In the genomic region with DNA sequence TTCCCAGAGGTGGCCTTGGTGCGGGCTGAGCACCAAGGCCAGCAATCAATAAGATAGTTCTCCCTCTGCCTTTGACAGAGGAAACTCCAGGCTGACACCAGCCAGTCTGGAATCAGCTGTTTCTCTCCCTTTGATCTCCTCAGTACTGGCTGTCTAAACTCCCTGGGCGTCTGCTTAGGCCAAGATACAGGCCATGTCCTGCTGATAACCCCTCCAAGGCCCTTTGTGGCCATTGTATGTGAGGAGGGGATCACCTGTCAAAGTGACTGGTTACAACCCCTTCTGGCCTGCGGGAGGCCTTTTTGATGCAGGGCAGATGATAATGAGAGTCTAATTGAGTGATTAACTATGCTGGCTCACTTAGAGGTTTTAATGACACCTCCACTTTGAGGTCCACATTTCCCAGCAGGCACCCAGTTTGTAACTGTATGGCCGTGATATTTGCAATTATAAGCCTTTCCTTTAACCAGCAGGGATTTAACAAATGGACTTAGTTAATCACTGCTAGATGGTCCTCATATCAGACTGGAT, we compare ENCODE assay signal across 11 mouse cellular contexts.
DNase-seq lines count a peak whose midpoint lies in the region; ATAC-seq and TF ChIP-seq lines count a peak whose summit lies in the region.
"Had no signal": no experiment of that assay in that cellular context is flagged by ENCODE, and none has a peak within 500 bp of the region (broad histone marks: within the 10 kb centered on the region; RNA-seq: fewer than 3 reads in every experiment).

No protein-coding gene starts in this region.

- H3K27me3 ChIP-seq in hindbrain, embryonic 11.5 days (ENCODE audit: control insufficient read depth, insufficient read depth, low read length) = peaks cover 19% of the 10 kb centered on the region
- no peaks in the 10 kb centered on the region for H3K27me3 ChIP-seq in hindbrain, postnatal 0 days (ENCODE audit: insufficient read depth, low read length)
- no peaks in the 10 kb centered on the region for H3K27me3 ChIP-seq in limb, embryonic 10.5 days (ENCODE audit: low read depth, poor library complexity, severe bottlenecking)
- H3K27me3 ChIP-seq: liver, embryonic 13.5 days had no signal

- 3% methylated on average over 4 of the region's 4 CpGs for WGBS in hindbrain, embryonic 11.5 days
- 23% methylated on average over 4 of the region's 4 CpGs for WGBS in hindbrain, postnatal 0 days
- WGBS in limb, embryonic 10.5 days = 5% methylated on average over 4 of the region's 4 CpGs

- H3K27ac ChIP-seq in hindbrain, embryonic 11.5 days (ENCODE audit: low read depth, low read length) = no peak overlapping the region
- H3K27ac ChIP-seq in hindbrain, postnatal 0 days = no peak overlapping the region
- H3K27ac ChIP-seq in limb, embryonic 10.5 days = peak overlapping the region; percentile 69
- H3K27ac ChIP-seq: heart, adult 2 months; liver, embryonic 13.5 days had no signal

- peak; percentile 85 for ATAC-seq in hindbrain, embryonic 11.5 days (ENCODE audit: low FRiP score)
- no peak for ATAC-seq in hindbrain, postnatal 0 days
- ATAC-seq in frontal cortex, adult (ENCODE audit: low TSS enrichment) = no peak

- no peak overlapping the region for H3K9ac ChIP-seq in hindbrain, embryonic 11.5 days (ENCODE audit: low read depth, low read length)
- no peak overlapping the region for H3K9ac ChIP-seq in hindbrain, postnatal 0 days (replicated peaks; ENCODE audit: low read length)
- H3K9ac ChIP-seq: liver, embryonic 13.5 days had no signal

- peak; percentile 44 for DNase-seq in hindbrain, embryonic 11.5 days (ENCODE audit: low spot score)
- DNase-seq in hindbrain, postnatal 0 days (ENCODE audit: low spot score) = no peak
- peak; percentile 72 for DNase-seq in embryo, embryonic 10.5 days (ENCODE audit: low spot score)
- peak; percentile 55 for DNase-seq in limb, embryonic 10.5 days (ENCODE audit: low spot score)
- DNase-seq in retina, postnatal 1 day = peak; percentile 49
- DNase-seq in thymus, postnatal 14 days = no peak
- no peak for DNase-seq in spleen, postnatal 14 days (ENCODE audit: low spot score in 2 of 2)
- DNase-seq: cerebellum, postnatal 14 days; heart, adult 2 months; liver, embryonic 13.5 days had no signal

- no peak for TF ChIP-seq CTCF in hindbrain, postnatal 0 days (IDR thresholded peaks at IDR 0.05; ENCODE audit: low read depth)

- no peaks in the 10 kb centered on the region for H3K36me3 ChIP-seq in hindbrain, embryonic 11.5 days (ENCODE audit: control insufficient read depth, insufficient read depth, low read length)
- H3K36me3 ChIP-seq in hindbrain, postnatal 0 days (ENCODE audit: insufficient read depth, low read length) = no peaks in the 10 kb centered on the region
- no peaks in the 10 kb centered on the region for H3K36me3 ChIP-seq in limb, embryonic 10.5 days
- H3K36me3 ChIP-seq: liver, embryonic 13.5 days had no signal

- no peaks in the 10 kb centered on the region for H3K4me1 ChIP-seq in hindbrain, embryonic 11.5 days (replicated peaks; ENCODE audit: control insufficient read depth, insufficient read depth, low read length)
- H3K4me1 ChIP-seq in hindbrain, postnatal 0 days (ENCODE audit: insufficient read depth, low read length) = no peaks in the 10 kb centered on the region
- H3K4me1 ChIP-seq in limb, embryonic 10.5 days = peaks cover 40% of the 10 kb centered on the region
- H3K4me1 ChIP-seq: liver, embryonic 13.5 days had no signal

- no peaks in the 10 kb centered on the region for H3K9me3 ChIP-seq in hindbrain, embryonic 11.5 days (ENCODE audit: control insufficient read depth, low read length)
- H3K9me3 ChIP-seq in hindbrain, postnatal 0 days (ENCODE audit: low read length) = no peaks in the 10 kb centered on the region
- no peaks in the 10 kb centered on the region for H3K9me3 ChIP-seq in limb, embryonic 10.5 days (replicated peaks)
- H3K9me3 ChIP-seq: liver, embryonic 13.5 days had no signal

- no peak overlapping the region for H3K4me2 ChIP-seq in hindbrain, embryonic 11.5 days (replicated peaks; ENCODE audit: low read depth, low read length)
- no peak overlapping the region for H3K4me2 ChIP-seq in hindbrain, postnatal 0 days (ENCODE audit: low read depth, low read length)
- H3K4me2 ChIP-seq: liver, embryonic 13.5 days had no signal

- no peak overlapping the region for H3K4me3 ChIP-seq in hindbrain, embryonic 11.5 days (ENCODE audit: low read depth, low read length)
- no peak overlapping the region for H3K4me3 ChIP-seq in hindbrain, postnatal 0 days (ENCODE audit: low read length)
- no peak overlapping the region for H3K4me3 ChIP-seq in limb, embryonic 10.5 days
- H3K4me3 ChIP-seq: heart, adult 2 months; liver, embryonic 13.5 days had no signal

Comparison
In these comparisons a context has a peak if more than half of its experiments do, and no peak if none do; other contexts are left out.
1. DNase-seq: peak in hindbrain, embryonic 11.5 days (single experiment), embryo, embryonic 10.5 days (single experiment), limb, embryonic 10.5 days (single experiment) and retina, postnatal 1 day (single experiment); none in hindbrain, postnatal 0 days (single experiment), thymus, postnatal 14 days (single experiment) and spleen, postnatal 14 days (0 of 2).